Mouse (Mus musculus) MEL (cell line): ENCODE measurements around the gene Reln. TPM values are rescaled to one million over a fixed set of nuclear protein-coding genes. Genes with fewer than 3 reads are reported as not detected.

Experiments
- DNase-seq: peaks from one replicate; pipeline ENCODE4 v3.0.0; 2011; ENCODE audit warnings: low read depth, low spot score
- H3K27ac ChIP-seq: 2 replicates; pipeline ENCODE4 v1.5.1; 2012; ENCODE audit warnings: low read depth, mild to moderate bottlenecking, control low read depth, low read length, moderate library complexity; ENCODE audit not compliant: control insufficient read depth
- H3K27me3 ChIP-seq, 2 experiments: fragments of 150-350 bp in 1 of 2; sonication (generic) in 1 of 2; 2 replicates each; pipeline ENCODE4 v1.6.1; 2012; ENCODE audit warnings: low read length in 2 of 2, mild to moderate bottlenecking in 2 of 2, improper control_type of control experiment in 1 of 2, moderate library complexity in 1 of 2; ENCODE audit not compliant: insufficient read depth in 2 of 2, control insufficient read depth in 1 of 2
- H3K36me3 ChIP-seq, 2 experiments: 2 replicates each; pipeline ENCODE4 v1.6.1; 2012 to 2014; ENCODE audit warnings: low read length in 2 of 2, improper control_type of control experiment in 1 of 2, inconsistent platforms in 1 of 2, mild to moderate bottlenecking in 1 of 2; ENCODE audit not compliant: insufficient read depth in 2 of 2, control insufficient read depth in 1 of 2
- H3K4me1 ChIP-seq, 2 experiments: fragments of 150-350 bp in 1 of 2; sonication (generic) in 1 of 2; 2 replicates each; pipeline ENCODE4 v1.6.1; 2012; ENCODE audit warnings: low read length in 2 of 2, improper control_type of control experiment in 1 of 2, mild to moderate bottlenecking in 1 of 2; ENCODE audit not compliant: insufficient read depth in 2 of 2, control insufficient read depth in 1 of 2
- H3K4me3 ChIP-seq, 2 experiments: fragments of 150-350 bp in 1 of 2; sonication (generic) in 1 of 2; 2 replicates each; pipeline ENCODE4 v1.5.1; 2012; ENCODE audit warnings: low read depth in 2 of 2, low read length in 2 of 2, mild to moderate bottlenecking in 2 of 2, moderate library complexity in 2 of 2, control low read depth in 1 of 2, improper control_type of control experiment in 1 of 2; ENCODE audit not compliant: control insufficient read depth in 1 of 2, insufficient read depth in 1 of 2
- H3K79me2 ChIP-seq: 2 replicates; pipeline ENCODE4 v1.6.1; 2012; ENCODE audit warnings: mild to moderate bottlenecking, low read length, moderate library complexity; ENCODE audit not compliant: control insufficient read depth, poor library complexity, insufficient read depth
- H3K9ac ChIP-seq: 2 replicates; pipeline ENCODE4 v1.6.1; 2012; ENCODE audit warnings: low read depth, mild to moderate bottlenecking, control low read depth, low read length, moderate library complexity; ENCODE audit not compliant: control insufficient read depth, poor library complexity, severe bottlenecking
- H3K9me3 ChIP-seq: fragments of 150-350 bp; sonication (generic); replicated peaks from 2 replicates; pipeline ENCODE4 v1.6.1; 2012; ENCODE audit warnings: mild to moderate bottlenecking, low read length, improper control_type of control experiment, moderate library complexity; ENCODE audit not compliant: insufficient read depth
- BHLHE40 ChIP-seq: IDR thresholded peaks from 2 replicates; pipeline ENCODE4 v1.6.1; 2012; ENCODE audit warnings: low read depth, mild to moderate bottlenecking, inconsistent platforms, low read length, improper control_type of control experiment, borderline replicate concordance
- CHD1 ChIP-seq: IDR thresholded peaks from 2 replicates; pipeline ENCODE4 v1.6.1; 2012; ENCODE audit warnings: low read depth, mild to moderate bottlenecking, inconsistent platforms, low read length, improper control_type of control experiment
- CTCF ChIP-seq, 3 experiments: IDR thresholded peaks in 2 of 3; conservative IDR thresholded peaks in 1 of 3; 2 replicates each; pipeline ENCODE4 v1.5.1; 2011 to 2012; ENCODE audit warnings: low read length in 3 of 3, low read depth in 2 of 3, mild to moderate bottlenecking in 2 of 3, improper control_type of control experiment in 1 of 3, inconsistent platforms in 1 of 3, mixed read lengths in 1 of 3, moderate library complexity in 1 of 3; ENCODE audit not compliant: control insufficient read depth in 1 of 3, insufficient read depth in 1 of 3, poor library complexity in 1 of 3, severe bottlenecking in 1 of 3
- ELF1 ChIP-seq: IDR thresholded peaks from 2 replicates; pipeline ENCODE4 v1.6.1; 2014; ENCODE audit warnings: low read depth, mild to moderate bottlenecking, inconsistent platforms, low read length, improper control_type of control experiment, moderate library complexity
- EP300 ChIP-seq, 2 experiments: IDR thresholded peaks; 2 replicates each; pipeline ENCODE4 v1.6.1; 2011; ENCODE audit warnings: improper control_type of control experiment in 2 of 2, low read length in 2 of 2, low read depth in 1 of 2, mild to moderate bottlenecking in 1 of 2
- ETS1 ChIP-seq: IDR thresholded peaks from 2 replicates; pipeline ENCODE4 v1.6.1; 2012; ENCODE audit warnings: low read depth, mild to moderate bottlenecking, inconsistent platforms, low read length, improper control_type of control experiment, moderate library complexity
- GABPA ChIP-seq: IDR thresholded peaks from 2 replicates; pipeline ENCODE4 v1.6.1; 2012; ENCODE audit warnings: low read depth, mild to moderate bottlenecking, inconsistent platforms, low read length, improper control_type of control experiment, moderate library complexity
- GATA1 ChIP-seq: IDR thresholded peaks from 2 replicates; pipeline ENCODE4 v1.6.1; 2011; ENCODE audit warnings: low read depth, low read length, improper control_type of control experiment
- KAT2A ChIP-seq: conservative IDR thresholded peaks from 2 replicates; pipeline ENCODE4 v1.6.1; 2012; ENCODE audit warnings: low read depth, low read length, improper control_type of control experiment, inconsistent platforms
- MAFK ChIP-seq: IDR thresholded peaks from 2 replicates; pipeline ENCODE4 v1.6.1; 2011; ENCODE audit warnings: low read depth, mild to moderate bottlenecking, low read length, improper control_type of control experiment, borderline replicate concordance
- MAX ChIP-seq: IDR thresholded peaks from 2 replicates; pipeline ENCODE4 v1.6.1; 2011; ENCODE audit warnings: low read length, improper control_type of control experiment
- MAZ ChIP-seq: IDR thresholded peaks from 2 replicates; pipeline ENCODE4 v1.6.1; 2012; ENCODE audit warnings: low read depth, mild to moderate bottlenecking, inconsistent platforms, low read length, improper control_type of control experiment
- MEF2A ChIP-seq: IDR thresholded peaks from 2 replicates; pipeline ENCODE4 v1.6.1; 2014; ENCODE audit warnings: low read depth, mild to moderate bottlenecking, inconsistent platforms, low read length, improper control_type of control experiment; ENCODE audit not compliant: poor library complexity, insufficient replicate concordance, severe bottlenecking; ENCODE audit errors: extremely low read depth
- MXI1 ChIP-seq: IDR thresholded peaks from 2 replicates; pipeline ENCODE4 v1.6.1; 2011; ENCODE audit warnings: mild to moderate bottlenecking, low read depth, low read length, improper control_type of control experiment
- MYC ChIP-seq: IDR thresholded peaks from 2 replicates; pipeline ENCODE4 v1.6.1; 2011; ENCODE audit warnings: low read depth, mild to moderate bottlenecking, low read length, improper control_type of control experiment, moderate library complexity
- NRF1 ChIP-seq: IDR thresholded peaks from 2 replicates; pipeline ENCODE4 v1.6.1; 2014; ENCODE audit warnings: low read depth, mild to moderate bottlenecking, inconsistent platforms, low read length, improper control_type of control experiment, moderate library complexity; ENCODE audit not compliant: poor library complexity, insufficient read depth, severe bottlenecking
- POLR2A ChIP-seq, 2 experiments: IDR thresholded peaks; 2 replicates each; pipeline ENCODE4 v1.6.1; 2011 to 2012; ENCODE audit warnings: low read length in 2 of 2, mild to moderate bottlenecking in 2 of 2, control low read depth in 1 of 2, improper control_type of control experiment in 1 of 2, low read depth in 1 of 2, moderate library complexity in 1 of 2; ENCODE audit not compliant: control insufficient read depth in 1 of 2, insufficient read depth in 1 of 2, poor library complexity in 1 of 2
- POLR2AphosphoS5 ChIP-seq: IDR thresholded peaks from 2 replicates; pipeline ENCODE4 v1.6.1; 2012; ENCODE audit warnings: low read depth, borderline replicate concordance, mild to moderate bottlenecking, inconsistent platforms, low read length, moderate library complexity, mixed read lengths
- RCOR1 ChIP-seq: IDR thresholded peaks from 2 replicates; pipeline ENCODE4 v1.6.1; 2012; ENCODE audit warnings: low read depth, mild to moderate bottlenecking, inconsistent platforms, low read length, improper control_type of control experiment
- SIN3A ChIP-seq: IDR thresholded peaks from 2 replicates; pipeline ENCODE4 v1.6.1; 2012; ENCODE audit warnings: low read length, improper control_type of control experiment, inconsistent platforms
- TAL1 ChIP-seq: IDR thresholded peaks from 2 replicates; pipeline ENCODE4 v1.6.1; 2012; ENCODE audit warnings: mild to moderate bottlenecking, inconsistent platforms, low read length, moderate library complexity, mixed read lengths
- TBP ChIP-seq: IDR thresholded peaks from 2 replicates; pipeline ENCODE4 v1.8.0; 2011; ENCODE audit warnings: low read depth, low read length, improper control_type of control experiment
- TCF12 ChIP-seq: IDR thresholded peaks from 2 replicates; pipeline ENCODE4 v1.6.1; 2014; ENCODE audit warnings: low read depth, mild to moderate bottlenecking, inconsistent platforms, low read length, improper control_type of control experiment, moderate library complexity
- UBTF ChIP-seq: IDR thresholded peaks from 2 replicates; pipeline ENCODE4 v1.6.1; 2012; ENCODE audit warnings: low read depth, mild to moderate bottlenecking, inconsistent platforms, low read length, improper control_type of control experiment, moderate library complexity, borderline replicate concordance; ENCODE audit not compliant: insufficient read depth
- USF1 ChIP-seq: IDR thresholded peaks from 2 replicates; pipeline ENCODE4 v1.6.1; 2014; ENCODE audit warnings: low read depth, mild to moderate bottlenecking, inconsistent platforms, low read length, improper control_type of control experiment, moderate library complexity
- USF2 ChIP-seq, 2 experiments: IDR thresholded peaks; 2 replicates each; pipeline ENCODE4 v1.6.1; 2011 to 2012; ENCODE audit warnings: improper control_type of control experiment in 2 of 2, low read length in 2 of 2, borderline replicate concordance in 1 of 2, inconsistent platforms in 1 of 2, low read depth in 1 of 2, mild to moderate bottlenecking in 1 of 2; ENCODE audit not compliant: insufficient read depth in 1 of 2
- ZC3H11A ChIP-seq: IDR thresholded peaks from 2 replicates; pipeline ENCODE4 v1.6.1; 2012; ENCODE audit warnings: low read depth, mild to moderate bottlenecking, inconsistent platforms, low read length, improper control_type of control experiment
- ZKSCAN1 ChIP-seq: IDR thresholded peaks from 2 replicates; pipeline ENCODE4 v1.6.1; 2012; ENCODE audit warnings: low read depth, mild to moderate bottlenecking, inconsistent platforms, low read length, improper control_type of control experiment, moderate library complexity
- ZMIZ1 ChIP-seq: IDR thresholded peaks from 2 replicates; pipeline ENCODE4 v1.6.1; 2012; ENCODE audit warnings: low read depth, mild to moderate bottlenecking, inconsistent platforms, low read length, improper control_type of control experiment, moderate library complexity
- polyA plus RNA-seq, 2 experiments: library from polyadenylated mRNA; stranded (reverse) in 1 of 2; unstranded in 1 of 2; fragments of >175 nt in 1 of 2; fragments of >200 nt in 1 of 2; gene quantifications; 2 replicates each; pipeline versions ENCODE4 v1.2.1 to v1.2.4; 2012; ENCODE audit warnings: low replicate concordance in 2 of 2, low read depth in 1 of 2; ENCODE audit not compliant: insufficient read length in 2 of 2, insufficient read depth in 1 of 2, missing spikeins in 1 of 2
- total RNA-seq: library from RNA; depleted of rRNA; stranded (reverse); fragments of 300-350 nt; gene quantifications from 2 replicates; pipeline ENCODE4 v1.2.3, GENCODE M21; 2012

Reln gene
- total and polyA plus RNA-seq, 3 experiments = not detected

GRCm38 (mm10) chr5:21939405-21939804 lies 405.1 kb downstream of the Reln start:
- H3K36me3 ChIP-seq = no peaks in the 10 kb centered on the region
- no peaks in the 10 kb centered on the region; a peak in 1 of 4 replicates for H3K27me3 ChIP-seq
- no peak overlapping the region for H3K27ac ChIP-seq
- H3K4me1 ChIP-seq = no peaks in the 10 kb centered on the region
- DNase-seq = no peak
- no peak overlapping the region for H3K4me3 ChIP-seq
- H3K79me2 ChIP-seq = no peaks in the 10 kb centered on the region
- H3K9ac ChIP-seq = no peak overlapping the region
- TF ChIP-seq MXI1 (no peak), UBTF (no peak), USF2 (IDR thresholded peaks at IDR 0.05; ENCODE audit: borderline replicate concordance in 1 of 2, insufficient read depth in 1 of 2, low read depth in 1 of 2, low read length in 2 of 2) (no peak), MEF2A (no peak), CHD1 (no peak), TBP (no peak), MAX (no peak), BHLHE40 (no peak), KAT2A (no peak), MYC (no peak), GABPA (no peak), USF1 (no peak), MAFK (no peak), TCF12 (no peak), NRF1 (no peak), ZMIZ1 (no peak), GATA1 (no peak), POLR2A (IDR thresholded peaks at IDR 0.05; ENCODE audit: control insufficient read depth in 1 of 2, insufficient read depth in 1 of 2, low read depth in 1 of 2, low read length in 2 of 2, poor library complexity in 1 of 2) (no peak), SIN3A (no peak), ELF1 (no peak)
- H3K9me3 ChIP-seq = no peaks in the 10 kb centered on the region

GRCm38 (mm10) chr5:21938138-21938537 lies 406.4 kb downstream of the Reln start:
- Histone ChIP-seq H3K4me3 (no peak overlapping the region), H3K79me2 (no peaks in the 10 kb centered on the region), H3K9me3 (no peaks in the 10 kb centered on the region), H3K27ac (no peak overlapping the region), H3K36me3 (no peaks in the 10 kb centered on the region), H3K4me1 (no peaks in the 10 kb centered on the region), H3K9ac (no peak overlapping the region), H3K27me3 (no peaks in the 10 kb centered on the region; a peak in 1 of 4 replicates)
- TF ChIP-seq KAT2A (no peak), RCOR1 (no peak), ZC3H11A (no peak), MAZ (no peak), EP300 (IDR thresholded peaks at IDR 0.05; ENCODE audit: low read depth in 1 of 2, low read length in 2 of 2) (no peak), CTCF (IDR thresholded peaks at IDR 0.05 in 2 of 3, conservative IDR thresholded peaks at IDR 0.05 in 1 of 3; ENCODE audit: control insufficient read depth in 1 of 3, insufficient read depth in 1 of 3, low read depth in 2 of 3, low read length in 3 of 3, poor library complexity in 1 of 3, severe bottlenecking in 1 of 3) (no peak), GABPA (no peak), POLR2AphosphoS5 (no peak), TCF12 (no peak), ELF1 (no peak), ZKSCAN1 (no peak), TAL1 (no peak), ETS1 (no peak), TBP (no peak), SIN3A (no peak), ZMIZ1 (no peak)
- no peak for DNase-seq
